Mouse (Mus musculus) CH12.LX (cell line): Measurements from ENCODE around the gene Ank2. TPM values are rescaled to one million over a fixed set of nuclear protein-coding genes. Genes with fewer than 3 reads are reported as not detected.
A peak's percentile ranks its signal among the peaks of the same experiment; 100 is the strongest.

Source experiments
- DNase-seq: peaks from one replicate; pipeline ENCODE4 v3.0.0-alpha.2; 2013; ENCODE audit errors: extremely low read depth
- H3K27ac ChIP-seq: 2 replicates; pipeline ENCODE4 v1.5.1; 2012; ENCODE audit warnings: low read depth, mild to moderate bottlenecking, control low read depth, moderate library complexity; ENCODE audit not compliant: insufficient read depth
- H3K27me3 ChIP-seq: replicated peaks from 2 replicates; pipeline ENCODE3; 2012; ENCODE audit warnings: inconsistent platforms
- H3K36me3 ChIP-seq, 2 experiments: replicated peaks in 1 of 2; 2 replicates each; pipeline versions ENCODE3 to v1.6.1; 2012; ENCODE audit warnings: inconsistent platforms in 1 of 2, low read length in 1 of 2, mild to moderate bottlenecking in 1 of 2, mixed read lengths in 1 of 2, moderate library complexity in 1 of 2; ENCODE audit not compliant: control insufficient read depth in 1 of 2, insufficient read depth in 1 of 2
- H3K4me1 ChIP-seq, 2 experiments: 2 replicates each; pipeline ENCODE4 v1.6.1; 2012; ENCODE audit warnings: inconsistent platforms in 1 of 2, moderate library complexity in 1 of 2; ENCODE audit not compliant: insufficient read depth in 2 of 2, control insufficient read depth in 1 of 2
- H3K4me2 ChIP-seq: 2 replicates; pipeline ENCODE4 v1.6.1; 2012; ENCODE audit warnings: low read depth, mild to moderate bottlenecking, control low read depth; ENCODE audit not compliant: poor library complexity, insufficient read depth, severe bottlenecking
- H3K4me3 ChIP-seq, 3 experiments: fragments of 150-350 bp in 1 of 3; sonication (generic) in 1 of 3; replicated peaks in 1 of 3; 2 replicates each; pipeline versions ENCODE3 to v1.5.1; 2011 to 2012; ENCODE audit warnings: low read depth in 2 of 3, low read length in 2 of 3, mild to moderate bottlenecking in 2 of 3, moderate library complexity in 2 of 3, control low read depth in 1 of 3, improper control_type of control experiment in 1 of 3, inconsistent platforms in 1 of 3, mixed read lengths in 1 of 3; ENCODE audit not compliant: poor library complexity in 1 of 3
- H3K79me2 ChIP-seq: replicated peaks from 2 replicates; pipeline ENCODE4 v1.6.1; 2012; ENCODE audit warnings: mild to moderate bottlenecking, moderate library complexity; ENCODE audit not compliant: control insufficient read depth, poor library complexity, insufficient read depth, severe bottlenecking; ENCODE audit errors: extremely low read depth
- H3K9ac ChIP-seq: 2 replicates; pipeline ENCODE4 v1.6.1; 2012; ENCODE audit warnings: low read depth, mild to moderate bottlenecking, control low read depth, moderate library complexity; ENCODE audit not compliant: insufficient read depth
- H3K9me3 ChIP-seq: replicated peaks from 2 replicates; pipeline ENCODE3; 2012; ENCODE audit warnings: low read length, inconsistent platforms, mixed read lengths
- BHLHE40 ChIP-seq: IDR thresholded peaks from 2 replicates; pipeline ENCODE4 v1.6.1; 2011; ENCODE audit warnings: mild to moderate bottlenecking, low read depth, low read length, improper control_type of control experiment
- CHD1 ChIP-seq: IDR thresholded peaks from 2 replicates; pipeline ENCODE4 v1.6.1; 2012; ENCODE audit warnings: low read depth, low read length, improper control_type of control experiment, inconsistent platforms
- ELF1 ChIP-seq: IDR thresholded peaks from 2 replicates; pipeline ENCODE4 v1.6.1; 2014; ENCODE audit warnings: low read depth, mild to moderate bottlenecking, inconsistent platforms, low read length, improper control_type of control experiment
- ETS1 ChIP-seq: conservative IDR thresholded peaks from 2 replicates; pipeline ENCODE4 v1.6.1; 2012; ENCODE audit warnings: low read depth, mild to moderate bottlenecking, inconsistent platforms, low read length, improper control_type of control experiment, moderate library complexity
- HCFC1 ChIP-seq: IDR thresholded peaks from 2 replicates; pipeline ENCODE4 v1.6.1; 2012; ENCODE audit warnings: low read depth, mild to moderate bottlenecking, inconsistent platforms, low read length, improper control_type of control experiment
- JUN ChIP-seq: IDR thresholded peaks from 2 replicates; pipeline ENCODE4 v1.6.1; 2011; ENCODE audit warnings: low read depth, mild to moderate bottlenecking, low read length, improper control_type of control experiment, moderate library complexity; ENCODE audit not compliant: insufficient read depth
- JUND ChIP-seq: conservative IDR thresholded peaks from 2 replicates; pipeline ENCODE4 v1.6.1; 2011; ENCODE audit warnings: low read depth, low read length, improper control_type of control experiment
- MAX ChIP-seq: IDR thresholded peaks from 2 replicates; pipeline ENCODE4 v1.6.1; 2011; ENCODE audit warnings: low read length, improper control_type of control experiment
- MAZ ChIP-seq: IDR thresholded peaks from 2 replicates; pipeline ENCODE4 v1.6.1; 2012; ENCODE audit warnings: low read depth, mild to moderate bottlenecking, inconsistent platforms, low read length, improper control_type of control experiment, moderate library complexity
- MEF2A ChIP-seq: IDR thresholded peaks from 2 replicates; pipeline ENCODE4 v1.6.1; 2014; ENCODE audit warnings: low read depth, mild to moderate bottlenecking, inconsistent platforms, low read length, improper control_type of control experiment, borderline replicate concordance
- MXI1 ChIP-seq: IDR thresholded peaks from 2 replicates; pipeline ENCODE4 v1.6.1; 2011; ENCODE audit warnings: mild to moderate bottlenecking, low read depth, low read length, improper control_type of control experiment
- MYC ChIP-seq: IDR thresholded peaks from 2 replicates; pipeline ENCODE4 v1.6.1; 2011; ENCODE audit warnings: low read depth, mild to moderate bottlenecking, improper control_type of control experiment, low read length
- NELFE ChIP-seq: IDR thresholded peaks from 2 replicates; pipeline ENCODE4 v1.6.1; 2011; ENCODE audit warnings: low read depth, low read length, improper control_type of control experiment
- POLR2A ChIP-seq: IDR thresholded peaks from 2 replicates; pipeline ENCODE4 v1.6.1; 2011; ENCODE audit warnings: low read depth, mild to moderate bottlenecking, improper control_type of control experiment, low read length
- POLR2AphosphoS2 ChIP-seq: IDR thresholded peaks from 2 replicates; pipeline ENCODE4 v1.6.1; 2011; ENCODE audit warnings: low read depth, low read length, improper control_type of control experiment
- SIN3A ChIP-seq: IDR thresholded peaks from 2 replicates; pipeline ENCODE4 v1.6.1; 2012; ENCODE audit warnings: low read length, improper control_type of control experiment, inconsistent platforms
- SMC3 ChIP-seq: IDR thresholded peaks from 2 replicates; pipeline ENCODE4 v1.6.1; 2011; ENCODE audit warnings: low read depth, low read length, improper control_type of control experiment
- TCF12 ChIP-seq: IDR thresholded peaks from 2 replicates; pipeline ENCODE4 v1.6.1; 2014; ENCODE audit warnings: low read depth, mild to moderate bottlenecking, inconsistent platforms, low read length, improper control_type of control experiment
- USF1 ChIP-seq: IDR thresholded peaks from 2 replicates; pipeline ENCODE4 v1.6.1; 2014; ENCODE audit warnings: low read depth, mild to moderate bottlenecking, inconsistent platforms, low read length, improper control_type of control experiment
- ZNF384 ChIP-seq: IDR thresholded peaks from 2 replicates; pipeline ENCODE4 v1.6.1; 2012; ENCODE audit warnings: low read depth, low read length, improper control_type of control experiment, inconsistent platforms
- dilution Hi-C: fragments of 300-500 bp; cut with MboI; formaldehyde crosslinking; loops from 2 replicates; pipeline ENCODE4 v1.14.3; 2020; ENCODE audit warnings: low sequenced_read_pairs; ENCODE audit not compliant: extremely low pct_unique_long_range_greater_than_20kb, extremely low pct_ligation_motif_present
- in situ Hi-C: fragments of 300-500 bp; cut with MboI; formaldehyde crosslinking; loops from 3 replicates; pipeline ENCODE4 v1.14.3; 2019; ENCODE audit warnings: low sequenced_read_pairs, low pct_ligation_motif_present, low pct_unique_long_range_greater_than_20kb, mixed read lengths
- polyA plus RNA-seq: library from polyadenylated mRNA; unstranded; fragments of >175 nt; gene quantifications from 2 replicates; pipeline ENCODE4 v1.2.1, GENCODE M21; 2012; ENCODE audit warnings: low read depth; ENCODE audit not compliant: insufficient read length
- total RNA-seq, 2 experiments: library from RNA; depleted of rRNA; stranded (reverse); fragments of 300-350 nt in 1 of 2; fragments of >200 nt in 1 of 2; gene quantifications; 2 replicates each; pipeline ENCODE4 v1.2.3; 2012 to 2014

The Ank2 gene
- total and polyA plus RNA-seq, 3 experiments: 3.9 to 20.9 (median 12.2) TPM

GRCm38 (mm10) chr3:127408684-127409550 lies 90.2 kb downstream of the Ank2 start:
- Histone ChIP-seq H3K9me3 (no peaks in the 10 kb centered on the region), H3K4me1 (peaks cover 6 to 9% of the 10 kb centered on the region in 2 experiments), H3K4me3 (peak overlapping the region; percentile 34 to 62 (median 58)), H3K4me2 (peak overlapping the region; percentile 74), H3K79me2 (peaks cover 5% of the 10 kb centered on the region), H3K9ac (peak overlapping the region; percentile 75), H3K27me3 (no peaks in the 10 kb centered on the region), H3K27ac (peak overlapping the region; percentile 65), H3K36me3 (no peaks in the 10 kb centered on the region)
- in situ Hi-C loops: no loop called here
- TF ChIP-seq JUN (no peak), ETS1 (peak; percentile 30), MAZ (0 out of 2 replicates have a peak, but pooled peaks have one; percentile 4), SIN3A (peak; percentile 42), POLR2AphosphoS2 (peak; percentile 33; the same call in 1 of the 2 replicates), NELFE (peak; percentile 66), HCFC1 (no peak), JUND (no peak), CHD1 (no peak; the same call in 1 of the 2 replicates), USF1 (peak; percentile 61), MAX (peak; percentile 86), TCF12 (peak; percentile 53), BHLHE40 (peak; percentile 47), MXI1 (peak; percentile 87; the same call in 1 of the 2 replicates), POLR2A (0 out of 2 replicates have a peak, but pooled peaks have one; percentile 49), MYC (peak; percentile 69)
- dilution Hi-C loops: no loop called here
- peak; percentile 49 for DNase-seq

- Histone ChIP-seq H3K4me3 (peak overlapping the region; percentile 34 to 62 (median 58)), H3K27ac (no peak overlapping the region), H3K27me3 (no peaks in the 10 kb centered on the region), H3K79me2 (peaks cover 5% of the 10 kb centered on the region)
- dilution Hi-C loops: no loop called here
- TF ChIP-seq MYC: no peak
- TF ChIP-seq BHLHE40: peak; percentile 53
- no peak for TF ChIP-seq MEF2A
- TF ChIP-seq TCF12: no peak
- no peak for TF ChIP-seq ELF1
- TF ChIP-seq POLR2A: no peak
- no peak for TF ChIP-seq SIN3A
- TF ChIP-seq MAZ: 0 out of 2 replicates have a peak, but pooled peaks have one; percentile 18
- no peak for TF ChIP-seq ZNF384
- no peak for TF ChIP-seq NELFE
- TF ChIP-seq SMC3: no peak
- no peak for TF ChIP-seq JUN
- TF ChIP-seq, all 38 proteins: peak for 2
- no peak for DNase-seq
- H3K9ac ChIP-seq: peak overlapping the region; percentile 75
- no peaks in the 10 kb centered on the region for H3K36me3 ChIP-seq
- H3K9me3 ChIP-seq: no peaks in the 10 kb centered on the region
- in situ Hi-C loops: no loop called here
- peak overlapping the region; percentile 74 for H3K4me2 ChIP-seq
- peaks cover 6 to 9% of the 10 kb centered on the region in 2 experiments for H3K4me1 ChIP-seq
Measured at GRCm38 (mm10) chr3:127407868-127408574, 91.1 kb downstream of the Ank2 start.
